Mouse (Mus musculus): ENCODE data around the gene Fam171a1. TPM values are rescaled to one million over a fixed set of nuclear protein-coding genes. Genes with fewer than 3 reads are reported as not detected.
"Not testable (repeated sequence)": the region's sequence is repeated elsewhere in the genome, so short reads cannot be mapped to it uniquely, and the experiment has no call there.

Gene Fam171a1
- total RNA-seq, 2 experiments from 2014 or later, result 11.1 to 14.6 TPM

- no peak for DNase-seq
Measured at GRCm38 (mm10) chr2:3171774-3172173, 57.8 kb downstream of the Fam171a1 start.

- no peak for DNase-seq
Measured at GRCm38 (mm10) chr2:3172656-3173055, 58.6 kb downstream of the Fam171a1 start.

- DNase-seq, result no peak
Measured at GRCm38 (mm10) chr2:3174890-3175289, 60.9 kb downstream of the Fam171a1 start.

- not testable (repeated sequence) for DNase-seq
Measured at GRCm38 (mm10) chr2:3175988-3176387, 62.0 kb downstream of the Fam171a1 start.

GRCm38 (mm10) chr2:3176751-3177150 is 62.7 kb downstream of the Fam171a1 start:
- DNase-seq, result no peak

GRCm38 (mm10) chr2:3180550-3180949 is 66.5 kb downstream of the Fam171a1 start:
- DNase-seq, result no peak

GRCm38 (mm10) chr2:3183656-3184055 is 69.6 kb downstream of the Fam171a1 start:
- DNase-seq, result peak; percentile 21

GRCm38 (mm10) chr2:3185335-3185734 is 71.3 kb downstream of the Fam171a1 start:
- DNase-seq, result no peak

GRCm38 (mm10) chr2:3188745-3189475 is 74.9 kb downstream of the Fam171a1 start:
- DNase-seq, result no peak

GRCm38 (mm10) chr2:3191149-3191548 is 77.1 kb downstream of the Fam171a1 start:
- DNase-seq, result no peak

- DNase-seq, result no peak
Measured at GRCm38 (mm10) chr2:3195511-3195910, 81.5 kb downstream of the Fam171a1 start.

- no peak for DNase-seq
Measured at GRCm38 (mm10) chr2:3200422-3200821, 86.4 kb downstream of the Fam171a1 start.

GRCm38 (mm10) chr2:3206975-3207642 is 93.1 kb downstream of the Fam171a1 start:
- no peak for DNase-seq

GRCm38 (mm10) chr2:3215480-3215879 is 101.5 kb downstream of the Fam171a1 start:
- DNase-seq, result no peak

GRCm38 (mm10) chr2:3216617-3217016 is 102.6 kb downstream of the Fam171a1 start:
- no peak for DNase-seq

GRCm38 (mm10) chr2:3217577-3217976 is 103.6 kb downstream of the Fam171a1 start:
- DNase-seq, result not testable (repeated sequence)

GRCm38 (mm10) chr2:3218225-3218624 is 104.2 kb downstream of the Fam171a1 start:
- DNase-seq, result no peak

GRCm38 (mm10) chr2:3228475-3228874 is 114.5 kb downstream of the Fam171a1 start:
- no peak for DNase-seq

- DNase-seq, result peak; percentile 65
Measured at GRCm38 (mm10) chr2:3229060-3229459, 115.0 kb downstream of the Fam171a1 start.

- no peak for DNase-seq
Measured at GRCm38 (mm10) chr2:3239255-3239654, 125.2 kb downstream of the Fam171a1 start.

GRCm38 (mm10) chr2:3244251-3244650 is 130.2 kb downstream of the Fam171a1 start:
- DNase-seq, result no peak

GRCm38 (mm10) chr2:3251309-3251708 is 137.3 kb downstream of the Fam171a1 start:
- no peak for DNase-seq

- no peak for DNase-seq
Measured at GRCm38 (mm10) chr2:3266466-3266865, 152.4 kb downstream of the Fam171a1 start.

GRCm38 (mm10) chr2:3267879-3268278 is 153.9 kb downstream of the Fam171a1 start:
- no peak for DNase-seq
